Mouse (Mus musculus) large intestine, adult 2 months (tissue): ENCODE data around the gene Ppp2r2c. TPM values are rescaled to one million over a fixed set of nuclear protein-coding genes. Genes with fewer than 3 reads are reported as not detected.

ENCODE experiments used
- DNase-seq: peaks from one replicate; pipeline ENCODE4 v3.0.0-alpha.2; 2012; ENCODE audit warnings: low read depth, low spot score
- WGBS: fragments of 180-500 bp; shearing (Covaris S2); methylation state at CpG from one replicate; pipeline ENCODE4 v1.1.7; 2018; 5-methylcytosine and 5-hydroxymethylcytosine counted together
- polyA plus RNA-seq: library from polyadenylated mRNA; depleted of rRNA; stranded (reverse); fragments of >200 nt; gene quantifications from 2 replicates; pipeline ENCODE4 v1.2.3, GENCODE M21; 2012

Gene Ppp2r2c
- polyA plus RNA-seq, 1 experiment: 0.95 TPM

DNA sequence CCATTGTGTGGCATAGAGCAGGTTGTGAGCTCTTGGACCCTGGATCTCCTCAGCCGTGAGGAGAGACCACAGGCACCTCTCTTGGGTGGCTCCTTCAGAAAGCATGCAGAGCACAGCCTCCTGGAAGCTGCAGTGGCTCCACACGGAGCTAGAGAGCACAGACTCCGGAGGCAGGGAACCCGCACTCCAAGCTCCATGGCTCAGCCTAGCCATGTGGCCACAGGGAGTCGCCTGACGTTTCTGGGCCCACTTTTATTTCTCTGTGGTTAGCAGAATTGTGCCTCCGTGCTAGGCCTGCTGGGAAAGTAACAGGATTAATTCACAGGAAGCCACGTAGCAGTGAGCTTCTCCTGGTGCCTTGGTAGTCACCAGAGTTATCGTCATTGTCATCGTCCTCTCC, 25.8 kb downstream of the Ppp2r2c start:
- no peak for DNase-seq
- 53% methylated on average over 10 of the region's 10 CpGs for WGBS

DNA sequence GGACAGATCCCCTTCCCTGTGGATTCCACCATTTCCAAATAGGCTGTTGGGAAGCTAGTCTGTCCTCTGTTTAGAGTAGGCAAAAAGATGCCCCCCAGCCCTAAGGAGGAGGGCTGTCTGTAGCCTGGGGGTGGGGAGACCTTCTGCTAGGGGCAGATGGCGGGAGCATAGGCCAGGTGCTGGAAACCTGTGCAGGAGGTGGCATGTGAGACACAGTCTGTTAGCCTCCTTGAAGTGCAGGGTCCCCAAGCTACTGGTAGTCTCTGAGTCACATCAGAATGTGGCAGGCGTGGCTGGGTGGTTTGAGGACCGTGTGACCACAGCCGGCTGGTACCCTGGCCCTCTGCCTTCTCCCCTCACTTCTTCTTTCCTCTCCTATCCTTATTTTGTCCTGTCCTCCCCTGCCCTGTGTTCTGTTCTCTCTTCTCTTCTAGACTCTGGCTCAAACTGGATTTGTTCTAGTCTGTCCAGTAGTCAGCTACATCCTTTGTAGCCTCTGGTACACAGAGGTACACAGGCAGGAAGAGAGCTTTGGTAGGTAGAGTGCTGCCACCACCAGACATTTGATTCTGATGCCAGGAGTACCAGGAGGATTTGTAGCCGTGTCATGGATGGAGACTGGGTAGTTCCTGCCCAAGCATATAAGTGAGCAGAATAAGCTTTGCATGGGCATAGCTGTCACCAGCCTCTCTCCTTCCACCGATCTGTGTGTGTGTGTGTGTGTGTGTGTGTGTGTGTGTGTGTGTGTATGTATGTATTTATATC, 26.5 kb downstream of the Ppp2r2c start:
- no peak for DNase-seq
- 55% methylated on average over 6 of the region's 6 CpGs for WGBS

DNA sequence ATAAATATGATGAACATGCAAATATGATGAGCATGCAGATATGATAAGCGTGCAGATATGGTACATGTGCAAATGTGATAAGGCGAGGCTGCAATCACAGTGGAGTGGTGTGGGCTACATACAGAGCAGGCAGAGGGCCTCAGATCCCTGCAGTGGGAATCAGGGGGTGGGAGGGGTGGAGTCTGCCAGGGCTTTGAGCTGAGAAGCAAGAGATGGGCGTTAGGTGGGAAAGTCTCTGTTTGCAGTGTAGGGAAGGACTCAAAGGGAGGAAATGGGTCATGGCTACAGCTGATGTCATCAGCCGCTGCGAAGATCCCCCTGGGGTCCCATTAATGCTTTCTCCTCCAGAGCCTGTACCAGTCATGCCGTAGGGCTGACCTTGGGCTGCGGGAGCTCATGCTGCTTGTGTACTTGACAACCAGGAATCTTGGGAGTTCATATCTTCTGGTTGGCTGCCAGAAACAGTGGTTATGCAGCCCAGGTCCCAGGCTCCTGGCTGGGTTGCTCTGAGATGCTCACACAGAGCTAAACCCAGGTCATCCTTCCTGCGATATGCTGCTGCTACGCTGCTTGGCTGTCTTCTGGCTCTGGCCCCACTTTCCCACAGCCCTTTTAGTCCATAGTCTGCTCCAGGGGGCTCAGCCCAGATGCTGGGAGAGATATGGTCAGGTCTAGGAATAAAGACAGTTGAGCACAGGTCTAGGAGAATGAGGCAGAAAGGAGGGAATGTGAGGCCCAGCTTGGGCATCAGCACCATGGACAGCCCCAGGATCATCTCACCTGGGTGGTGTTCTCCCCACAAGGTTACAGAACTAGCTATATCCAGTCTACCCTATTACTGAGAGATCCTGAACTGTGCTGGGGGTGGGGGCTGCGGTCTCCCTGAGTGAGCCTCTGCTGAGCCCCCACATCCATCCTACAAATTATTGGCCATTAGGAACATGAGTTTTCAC, 27.6 kb downstream of the Ppp2r2c start:
- no peak for DNase-seq
- WGBS: 72% methylated on average over 10 of the region's 10 CpGs

DNA sequence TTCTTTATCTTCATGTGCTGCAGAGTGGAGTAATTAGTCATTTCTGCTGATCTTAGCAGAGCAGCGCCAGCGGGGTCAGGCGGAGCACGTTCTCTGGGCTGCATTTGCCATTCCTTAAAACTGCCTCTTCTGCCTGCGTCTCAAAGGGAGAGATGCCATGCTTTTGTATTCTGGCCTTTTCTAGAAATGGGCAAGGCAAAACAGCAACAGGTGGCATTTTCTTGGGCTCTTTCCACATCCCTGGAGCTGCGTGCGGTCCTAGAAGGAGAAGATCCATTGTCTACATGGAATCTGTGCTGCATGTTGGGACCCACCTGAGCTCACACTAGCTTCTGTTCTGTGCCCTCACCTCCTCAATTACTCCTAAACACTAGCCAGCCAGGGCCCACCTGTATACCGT, 29.7 kb downstream of the Ppp2r2c start:
- 84% methylated on average over 8 of the region's 8 CpGs for WGBS
- DNase-seq: no peak

DNA sequence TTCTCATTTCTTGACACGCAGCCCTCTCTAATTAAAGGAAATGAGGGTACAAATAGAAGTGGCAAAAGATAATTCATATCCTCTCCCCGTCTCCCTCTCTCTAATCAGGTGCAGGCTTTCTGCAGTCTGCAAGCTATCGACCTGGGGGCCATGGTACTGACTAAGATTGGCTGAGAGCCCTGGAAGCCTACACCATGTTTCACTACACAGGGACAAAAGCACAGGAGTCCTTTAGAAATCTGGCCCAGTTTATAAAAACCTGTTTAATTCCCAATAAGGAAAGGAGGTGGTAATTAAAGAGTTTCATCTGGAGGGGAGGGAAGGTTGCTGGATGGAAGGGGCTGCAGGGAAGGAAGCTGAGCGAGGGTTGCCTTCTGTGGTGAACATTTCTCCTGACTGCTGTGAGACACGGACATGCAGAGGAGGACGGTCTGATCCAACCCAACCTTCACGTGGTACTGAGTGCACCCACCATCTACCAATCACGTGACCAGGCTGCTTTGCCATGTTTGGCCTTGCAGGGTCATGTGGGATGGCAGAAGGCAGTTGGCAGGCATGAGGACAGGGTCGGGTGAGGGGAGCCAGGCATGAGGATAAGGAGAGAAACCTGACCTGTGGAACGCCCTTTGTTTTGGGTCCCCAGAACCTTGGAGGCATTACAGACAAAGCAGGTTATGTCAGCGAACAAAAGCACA, 30.2 kb downstream of the Ppp2r2c start:
- no peak for DNase-seq
- 67% methylated on average over 11 of the region's 11 CpGs for WGBS

DNA sequence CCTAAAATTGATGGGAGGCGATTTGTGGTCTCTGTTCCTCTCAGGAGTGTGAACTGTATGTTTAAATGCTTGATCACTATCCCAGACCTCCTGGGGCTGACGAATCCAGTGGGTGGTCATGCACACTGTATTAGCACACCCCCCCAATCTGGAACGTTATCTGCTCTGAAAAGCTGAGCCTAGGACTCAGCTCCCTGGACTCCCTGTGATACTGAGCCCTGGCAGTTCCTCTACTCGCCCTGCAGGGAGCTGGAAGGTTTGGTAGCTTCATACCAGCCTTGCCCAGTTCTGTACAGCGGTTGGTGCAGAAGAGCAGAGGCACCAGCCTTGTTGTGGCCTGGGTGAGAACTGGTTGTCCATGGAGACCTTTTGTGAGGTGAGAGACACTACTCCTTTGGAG, 31.1 kb downstream of the Ppp2r2c start:
- DNase-seq: no peak
- 70% methylated on average over 5 of the region's 5 CpGs for WGBS

DNA sequence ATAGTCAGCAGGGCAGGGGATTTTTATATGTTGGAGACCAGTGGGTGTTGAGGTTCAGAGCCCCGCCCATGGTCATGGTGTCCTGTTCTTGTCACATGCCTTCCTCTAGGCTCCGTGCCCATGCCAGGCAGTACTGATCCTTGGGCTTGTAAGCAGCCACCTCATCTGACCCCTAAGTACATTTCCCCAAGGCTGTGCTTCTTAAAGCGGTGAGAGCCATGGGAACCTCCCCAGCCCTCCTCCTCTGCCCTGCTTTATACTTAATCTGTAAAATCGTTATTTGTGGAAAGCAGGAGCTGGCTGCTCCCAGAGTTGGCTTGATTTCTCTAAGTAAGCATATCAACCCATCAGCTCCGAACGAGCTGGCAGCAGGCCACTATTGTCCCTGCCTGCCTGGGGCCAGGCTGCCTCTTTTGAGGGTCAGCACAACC, 31.9 kb downstream of the Ppp2r2c start:
- WGBS: 40% methylated on average over 6 of the region's 6 CpGs
- no peak for DNase-seq

DNA sequence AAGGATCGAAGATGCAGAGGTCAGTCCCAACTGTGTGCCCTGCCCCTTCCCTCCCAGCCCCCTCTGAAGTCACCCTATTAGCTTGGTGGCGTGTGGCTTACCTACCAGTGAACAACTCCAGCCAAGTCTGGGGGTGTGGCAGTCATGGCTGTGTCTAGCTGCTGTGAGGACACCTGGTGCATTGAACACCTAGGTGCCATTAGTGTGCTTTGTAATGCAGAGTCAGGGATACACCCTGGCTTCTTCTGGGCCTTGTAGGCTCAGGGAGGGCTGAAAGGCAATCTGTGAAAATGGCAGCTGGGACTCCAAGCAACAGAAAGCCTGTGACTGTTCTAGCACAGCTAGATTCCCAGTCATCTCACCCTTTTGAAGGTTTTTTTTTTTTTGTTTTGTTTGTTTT, 34.5 kb downstream of the Ppp2r2c start:
- WGBS: 45% methylated on average over 2 of the region's 2 CpGs
- no peak for DNase-seq

DNA sequence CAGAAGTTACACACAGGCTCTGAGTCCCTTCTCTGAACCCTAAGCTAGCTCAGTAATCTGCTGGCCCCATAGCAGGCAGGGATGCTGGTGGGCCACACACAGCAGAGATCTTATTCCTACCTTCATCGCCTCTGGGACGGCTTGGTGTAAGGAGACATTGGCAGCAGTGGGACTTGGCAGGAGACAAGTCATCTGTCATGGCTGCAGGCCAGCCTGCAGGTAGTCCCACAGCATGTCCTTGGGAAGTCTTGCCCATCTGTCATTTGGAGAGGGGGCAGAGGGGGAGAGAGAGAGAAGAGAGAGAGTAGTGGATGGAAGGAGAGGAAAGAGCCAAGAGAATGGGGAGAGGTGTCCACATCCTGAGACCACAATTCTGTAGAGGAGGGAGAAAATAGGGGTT, 35.8 kb downstream of the Ppp2r2c start:
- 85% methylated on average over 2 of the region's 2 CpGs for WGBS

DNA sequence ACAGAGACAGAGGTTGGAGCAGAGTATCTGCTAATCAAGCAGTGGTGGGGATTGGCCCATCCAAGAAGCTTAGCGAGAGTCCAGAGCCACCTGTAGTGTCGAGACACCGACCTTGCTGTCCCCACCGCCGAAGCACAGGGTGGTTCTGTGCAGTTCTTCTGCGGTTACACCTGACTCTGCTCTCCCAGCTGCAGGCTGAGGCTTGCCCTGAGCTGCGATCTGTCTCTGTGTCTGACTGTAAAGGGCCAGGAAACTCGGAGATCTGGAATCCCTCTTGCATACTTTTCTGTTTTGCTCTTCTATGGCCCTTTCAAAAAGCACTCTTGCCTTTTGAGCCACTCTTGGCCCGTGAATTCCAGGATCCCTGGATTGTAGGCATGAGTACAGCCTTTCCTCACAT, 36.4 kb downstream of the Ppp2r2c start:
- no peak for DNase-seq
- 74% methylated on average over 9 of the region's 9 CpGs for WGBS

More for the DNA sequence above, 35.8 kb downstream of the Ppp2r2c start:
- no peak for DNase-seq

DNA sequence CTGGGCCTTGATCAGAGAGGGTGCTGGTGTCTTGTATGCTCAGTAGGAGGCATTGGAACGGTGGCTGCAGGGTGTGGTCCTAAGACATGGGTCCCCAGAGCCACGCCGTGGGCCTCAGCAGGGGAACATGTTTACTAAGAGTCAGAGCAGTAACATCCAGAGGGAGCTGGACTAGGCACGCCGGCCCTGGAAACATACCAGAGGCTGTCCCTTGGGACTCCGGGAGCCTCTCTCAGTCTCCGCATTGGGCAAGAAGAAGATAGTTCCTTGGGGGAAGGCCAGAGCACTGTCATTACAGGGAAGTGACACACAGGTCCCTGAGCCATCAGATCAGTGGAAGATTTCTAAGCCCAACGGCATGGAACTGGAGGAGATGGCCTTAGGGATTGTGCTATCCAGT, 36.9 kb downstream of the Ppp2r2c start:
- 49% methylated on average over 8 of the region's 8 CpGs for WGBS
- DNase-seq: no peak

DNA sequence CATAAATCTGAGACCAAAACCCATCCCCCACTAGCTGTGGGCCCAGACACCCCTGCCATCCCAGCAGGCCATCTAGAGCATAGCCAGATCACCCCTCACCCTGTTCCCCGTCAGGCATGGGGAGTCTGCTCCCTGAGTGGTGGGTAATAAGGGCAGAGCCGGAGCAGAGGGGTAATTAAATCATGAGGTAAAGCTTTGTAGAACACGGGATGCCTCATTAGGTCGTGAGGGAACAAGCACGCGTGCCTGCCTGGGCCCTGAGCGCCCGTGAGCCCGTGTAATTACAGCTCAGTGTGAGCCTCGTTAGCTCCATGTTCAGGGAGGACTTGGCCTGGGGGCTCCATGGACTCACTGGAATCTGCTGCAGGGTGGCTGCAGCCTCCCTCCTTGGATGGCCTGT, 39.4 kb downstream of the Ppp2r2c start:
- no peak for DNase-seq

DNA sequence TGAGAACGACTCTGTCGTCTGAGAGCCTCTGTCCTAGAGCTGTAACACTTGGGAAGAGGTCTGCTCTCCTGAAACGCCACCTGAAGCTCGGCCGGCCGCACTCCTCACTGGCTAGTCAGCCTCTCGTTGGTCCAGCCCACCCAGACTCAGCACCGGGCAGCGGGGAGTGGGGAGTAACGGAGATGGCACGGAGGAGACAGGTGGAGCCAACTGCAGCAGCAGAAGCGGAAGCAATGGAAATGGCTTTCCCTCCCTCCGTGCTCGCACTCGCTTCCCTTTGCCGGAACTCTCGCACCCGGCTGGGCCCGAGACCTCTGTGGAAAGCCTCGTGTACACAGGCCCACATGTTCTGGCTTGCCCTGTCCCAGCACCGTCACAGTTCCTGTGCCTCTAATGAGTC, 41.2 kb downstream of the Ppp2r2c start:
- 81% methylated on average over 21 of the region's 21 CpGs for WGBS
- DNase-seq: no peak

More for the DNA sequence above, 39.4 kb downstream of the Ppp2r2c start:
- WGBS: 46% methylated on average over 10 of the region's 10 CpGs

DNA sequence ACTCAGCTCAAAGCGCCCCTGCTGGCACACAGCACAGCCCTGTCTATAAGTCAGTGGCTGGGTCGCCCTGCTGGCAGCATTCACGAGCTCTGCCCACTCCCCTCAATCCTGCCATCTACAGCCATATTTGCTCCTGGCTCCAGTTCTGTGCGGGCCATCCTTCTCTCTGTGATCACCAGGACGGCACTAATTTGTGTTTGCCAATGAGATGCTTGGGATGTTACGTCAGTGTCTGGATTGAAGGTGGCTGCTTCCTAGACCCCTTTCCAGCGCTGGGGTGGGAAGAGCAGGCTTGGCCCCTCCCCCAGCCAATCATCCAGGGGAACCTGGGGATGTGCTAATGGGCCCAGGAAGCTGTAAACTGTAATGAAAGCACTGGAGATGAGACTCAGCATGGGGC, 42.7 kb downstream of the Ppp2r2c start:
- WGBS: 11% methylated on average over 7 of the region's 7 CpGs
- no peak for DNase-seq

DNA sequence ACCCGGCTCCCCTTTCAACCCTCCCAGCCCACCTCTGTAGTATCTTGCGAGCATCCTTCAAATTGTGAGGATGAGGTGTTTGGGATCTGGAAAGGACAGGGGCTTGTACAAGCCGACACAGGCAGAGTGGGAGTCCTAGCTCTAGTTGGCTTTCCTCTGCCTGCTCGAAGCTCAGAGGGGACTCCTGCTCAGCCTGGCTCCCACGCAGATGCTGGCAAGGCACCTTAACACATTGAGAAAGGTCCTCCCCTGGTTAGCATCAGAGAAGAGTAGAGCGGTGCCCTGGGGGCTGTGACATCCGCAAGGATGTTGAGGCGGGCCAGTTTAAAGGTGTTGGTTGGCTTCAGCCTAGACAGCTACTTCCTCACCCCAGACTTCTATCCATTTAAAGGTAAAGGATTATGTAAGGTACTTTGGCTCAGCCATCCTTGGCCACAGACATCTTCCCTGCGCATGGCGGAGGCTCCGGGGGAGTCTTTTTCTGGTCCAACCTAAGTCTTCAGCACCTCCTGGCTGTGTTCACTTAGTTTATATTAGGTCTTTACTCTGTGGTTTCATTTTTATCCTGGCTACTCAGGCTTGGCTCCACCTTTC, 43.5 kb downstream of the Ppp2r2c start:
- 58% methylated on average over 11 of the region's 11 CpGs for WGBS
- DNase-seq: no peak

DNA sequence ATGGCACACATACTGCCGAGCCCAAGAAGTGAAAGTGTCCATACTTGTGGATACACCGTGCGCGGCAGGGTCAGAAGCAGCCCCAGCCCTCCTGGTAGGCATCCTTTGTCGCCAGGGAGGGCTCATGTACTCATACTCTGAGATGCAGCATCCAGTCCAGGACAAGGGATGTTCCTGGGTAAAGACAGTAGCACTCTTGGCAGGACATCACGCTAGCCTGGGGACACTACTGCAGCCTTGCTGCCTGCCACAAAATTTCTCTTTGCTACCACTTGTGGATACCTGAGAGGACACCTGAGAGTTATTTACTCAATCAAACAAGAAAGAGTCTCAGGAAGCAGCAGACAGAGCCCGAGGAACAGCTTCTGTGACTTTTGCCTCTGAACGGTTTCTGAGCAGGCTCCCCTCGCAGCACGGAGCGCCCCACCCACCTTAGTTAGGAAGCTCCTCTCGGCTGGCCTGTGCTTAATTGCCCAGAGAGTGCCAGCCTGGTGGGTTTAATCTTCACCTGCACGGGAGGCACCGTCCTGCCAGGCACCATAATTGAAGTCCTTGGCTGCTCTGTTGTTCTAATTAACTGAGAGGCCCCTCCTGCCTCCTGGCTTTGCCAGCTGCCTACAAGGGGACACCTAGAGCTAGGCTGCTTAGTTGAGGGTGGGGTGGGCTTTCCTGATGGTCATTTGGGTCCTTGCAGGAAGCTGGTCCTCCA, 44.4 kb downstream of the Ppp2r2c start:
- 37% methylated on average over 14 of the region's 14 CpGs for WGBS
- no peak for DNase-seq

DNA sequence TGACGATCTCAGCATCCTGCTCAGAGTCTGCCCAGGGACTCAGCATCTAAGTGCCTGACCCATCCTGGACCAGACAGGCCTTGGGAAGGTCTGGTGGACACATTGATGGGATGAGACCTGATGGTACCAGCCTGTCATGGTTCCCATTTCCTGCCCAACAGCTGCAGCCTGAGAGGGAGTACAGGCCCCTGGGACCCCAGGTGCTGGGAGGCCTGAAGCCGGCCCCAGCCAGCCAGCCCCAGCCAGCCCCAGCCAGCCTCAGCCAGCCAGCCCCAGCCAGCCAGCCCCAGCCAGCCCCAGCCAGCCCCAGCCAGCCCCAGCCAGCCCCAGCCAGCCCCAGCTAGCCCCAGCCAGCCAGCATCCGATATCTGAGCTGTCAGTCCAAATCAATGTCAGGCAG, 46.9 kb downstream of the Ppp2r2c start:
- no peak for DNase-seq
- WGBS: 77% methylated on average over 3 of the region's 3 CpGs

DNA sequence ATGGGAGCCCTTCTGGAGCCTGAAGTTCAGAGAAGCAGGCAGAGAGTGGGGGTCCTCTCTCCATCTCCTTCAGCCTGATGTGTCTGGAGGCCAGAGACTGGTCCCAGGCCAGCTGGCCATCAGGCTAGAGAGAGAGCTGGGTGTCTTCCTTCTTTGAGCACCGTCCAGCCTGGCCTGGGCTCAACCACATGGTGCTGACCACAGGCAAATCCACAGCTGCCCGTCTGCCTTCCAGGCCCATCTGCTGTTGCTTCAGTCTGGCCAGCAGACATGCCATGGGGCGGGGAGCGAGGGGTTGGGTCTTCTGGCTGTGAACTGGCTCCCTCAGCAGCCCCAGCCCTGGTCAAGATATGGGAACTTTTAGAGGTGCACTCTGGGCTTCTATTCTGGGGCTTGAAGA, 48.3 kb downstream of the Ppp2r2c start:
- 71% methylated on average over 4 of the region's 4 CpGs for WGBS
- no peak for DNase-seq

DNA sequence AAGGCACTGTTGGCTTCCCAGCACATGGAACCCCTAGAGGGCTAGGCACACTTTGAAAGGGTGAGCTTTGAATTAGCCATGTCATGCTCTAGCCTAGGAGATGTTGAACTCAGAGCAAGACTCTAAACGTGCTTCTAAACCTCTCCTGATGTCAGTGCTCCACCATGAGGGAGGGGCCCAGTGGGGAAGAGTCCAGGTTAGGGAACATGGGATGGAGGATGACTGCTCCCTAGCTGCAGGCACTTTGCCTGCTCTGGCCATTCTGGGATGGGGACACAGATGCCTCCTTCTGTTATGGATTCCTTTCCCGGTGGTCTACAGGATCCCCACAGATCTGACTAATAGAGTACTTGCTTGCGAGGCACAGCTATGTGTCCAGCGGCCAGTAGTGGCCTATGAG, 48.9 kb downstream of the Ppp2r2c start:
- 74% methylated on average over 4 of the region's 4 CpGs for WGBS
- DNase-seq: no peak
